15 mouse cellular contexts compared by ENCODE assay signal in the genomic region with DNA sequence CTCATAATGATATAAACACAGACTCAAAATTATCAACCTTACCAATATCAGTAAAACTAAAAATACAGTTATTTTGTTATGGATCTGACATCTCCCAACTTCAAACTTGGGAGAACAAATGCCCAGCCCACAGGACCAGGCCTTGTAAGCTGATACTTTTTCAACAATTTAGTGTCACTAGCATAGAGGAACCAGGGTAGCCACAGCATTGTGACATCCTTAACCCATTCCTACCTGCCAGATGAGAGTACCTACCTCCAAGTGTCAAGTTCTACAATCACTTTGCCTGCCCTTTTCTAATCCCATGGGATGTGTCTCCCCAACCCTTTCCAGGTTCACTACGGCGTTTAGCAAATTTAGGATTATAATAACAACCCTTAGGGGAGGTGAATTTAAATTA.
"Had no signal": no experiment of that assay in that cellular context is flagged by ENCODE, and none has a peak within 500 bp of the region (broad histone marks: within the 10 kb centered on the region; RNA-seq: fewer than 3 reads in every experiment).

No protein-coding gene starts in this region.

- H3K27ac ChIP-seq: kidney, embryonic 15.5 days; left cerebral cortex, adult 2 months; liver, embryonic 13.5 days; lung, embryonic 15.5 days; midbrain, embryonic 10.5 days; neural tube, embryonic 12.5 days; stomach, embryonic 15.5 days had no signal

- H3K9ac ChIP-seq: kidney, embryonic 15.5 days; liver, embryonic 13.5 days; liver, postnatal 0 days; lung, embryonic 15.5 days; neural tube, embryonic 12.5 days; stomach, embryonic 15.5 days had no signal

- H3K9me3 ChIP-seq: kidney, embryonic 15.5 days; liver, embryonic 13.5 days; lung, embryonic 15.5 days; midbrain, embryonic 10.5 days; neural tube, embryonic 12.5 days; stomach, embryonic 15.5 days had no signal

- ATAC-seq: liver, postnatal 0 days had no signal

- H3K4me2 ChIP-seq: kidney, embryonic 15.5 days; liver, embryonic 13.5 days; lung, embryonic 15.5 days; neural tube, embryonic 12.5 days; stomach, embryonic 15.5 days had no signal

- H3K36me3 ChIP-seq: kidney, embryonic 15.5 days; liver, embryonic 13.5 days; lung, embryonic 15.5 days; midbrain, embryonic 10.5 days; neural tube, embryonic 12.5 days; stomach, embryonic 15.5 days had no signal

- H3K4me1 ChIP-seq: liver, embryonic 13.5 days; stomach, embryonic 15.5 days had no signal

- DNase-seq: kidney, adult 18-20 months; kidney, postnatal 25 days; liver, embryonic 13.5 days; liver, postnatal 0 days; midbrain, embryonic 14.5 days; retina, postnatal 1 day; right cerebral cortex, postnatal 14 days; thymus, adult 2 months; thymus, postnatal 25 days had no signal

- H3K4me3 ChIP-seq: kidney, embryonic 15.5 days; left cerebral cortex, adult 2 months; liver, embryonic 13.5 days; lung, embryonic 15.5 days; midbrain, embryonic 10.5 days; neural tube, embryonic 12.5 days; stomach, embryonic 15.5 days had no signal

- H3K27me3 ChIP-seq: kidney, embryonic 15.5 days; liver, embryonic 13.5 days; lung, embryonic 15.5 days; stomach, embryonic 15.5 days had no signal
